Mouse (Mus musculus) embryo, embryonic 11 days (tissue): ENCODE data around the gene Aven.
A peak's percentile ranks its signal among the peaks of the same experiment; 100 is the strongest.

Source experiments
- DNase-seq: peaks from one replicate; pipeline ENCODE4 v3.0.0-alpha.2; 2015

Gene Aven

GRCm38 (mm10) chr2:112491629-112492028 is 1.1 kb upstream of the Aven start:
- no peak for DNase-seq

- DNase-seq = peak; percentile 48
Observed at GRCm38 (mm10) chr2:112492431-112492855, 321 bp upstream of the Aven start.

GRCm38 (mm10) chr2:112493539-112494260 is 936 bp downstream of the Aven start:
- peak; percentile 27 for DNase-seq

GRCm38 (mm10) chr2:112497851-112498250 is 5.1 kb downstream of the Aven start:
- no peak for DNase-seq

GRCm38 (mm10) chr2:112501209-112501608 is 8.4 kb downstream of the Aven start:
- DNase-seq = peak; percentile 86

- DNase-seq = no peak
Observed at GRCm38 (mm10) chr2:112503978-112504377, 11.2 kb downstream of the Aven start.

- DNase-seq = no peak
Observed at GRCm38 (mm10) chr2:112506841-112507435, 14.2 kb downstream of the Aven start.

GRCm38 (mm10) chr2:112507444-112507843 is 14.7 kb downstream of the Aven start:
- no peak for DNase-seq

GRCm38 (mm10) chr2:112510140-112510539 is 17.4 kb downstream of the Aven start:
- no peak for DNase-seq

GRCm38 (mm10) chr2:112513036-112513435 is 20.3 kb downstream of the Aven start:
- DNase-seq = no peak

- no peak for DNase-seq
Observed at GRCm38 (mm10) chr2:112516728-112517127, 24.0 kb downstream of the Aven start.

- DNase-seq = no peak
Observed at GRCm38 (mm10) chr2:112517218-112517617, 24.5 kb downstream of the Aven start.

- no peak for DNase-seq
Observed at GRCm38 (mm10) chr2:112518541-112518940, 25.8 kb downstream of the Aven start.

- DNase-seq = no peak
Observed at GRCm38 (mm10) chr2:112520526-112521482, 28.0 kb downstream of the Aven start.

GRCm38 (mm10) chr2:112526933-112527332 is 34.2 kb downstream of the Aven start:
- no peak for DNase-seq

- no peak for DNase-seq
Observed at GRCm38 (mm10) chr2:112532812-112533496, 40.2 kb downstream of the Aven start.

- no peak for DNase-seq
Observed at GRCm38 (mm10) chr2:112534677-112535222, 42.0 kb downstream of the Aven start.

- peak; percentile 24 for DNase-seq
Observed at GRCm38 (mm10) chr2:112538783-112539182, 46.0 kb downstream of the Aven start.

- DNase-seq = no peak
Observed at GRCm38 (mm10) chr2:112541695-112542285, 49.0 kb downstream of the Aven start.

GRCm38 (mm10) chr2:112556527-112556926 is 63.8 kb downstream of the Aven start:
- DNase-seq = no peak

- DNase-seq = peak; percentile 12
Observed at GRCm38 (mm10) chr2:112557453-112557852, 64.7 kb downstream of the Aven start.

GRCm38 (mm10) chr2:112561549-112561948 is 68.8 kb downstream of the Aven start:
- no peak for DNase-seq
